Mouse (Mus musculus) left cerebral cortex, adult 2 months (tissue): Measurements from ENCODE around the gene Zranb3. TPM values are rescaled to one million over a fixed set of nuclear protein-coding genes. Genes with fewer than 3 reads are reported as not detected.
"Not testable (repeated sequence)": the region's sequence is repeated elsewhere in the genome, so short reads cannot be mapped to it uniquely, and the experiment has no call there.

Experiments
- DNase-seq, 2 experiments: peaks; one replicate each; pipeline ENCODE4 v3.0.0; 2021 to 2022; ENCODE audit warnings: low spot score in 2 of 2, mixed read lengths in 1 of 2; ENCODE audit errors: extremely low spot score in 1 of 2
- H3K27ac ChIP-seq: fragments of 200-600 bp; 2 replicates; pipeline ENCODE4 v1.8.1; 2022
- H3K4me3 ChIP-seq: fragments of 200-600 bp; 2 replicates; pipeline ENCODE4 v1.8.1; 2022
- CTCF ChIP-seq: fragments of 200-600 bp; IDR thresholded peaks from 2 replicates; pipeline ENCODE4 v1.8.1; 2022; ENCODE audit warnings: antibody characterized with exemption, mild to moderate bottlenecking, moderate library complexity
- intact Hi-C: fragments of 180-260 bp; cut with DNase I; formaldehyde crosslinking; loops from one replicate; pipeline ENCODE4 v1.15.1; 2025
- total RNA-seq, 2 experiments: library from RNA; stranded (reverse); gene quantifications; 2 replicates each; pipeline ENCODE4 v1.2.3; 2021

Zranb3 gene
- total RNA-seq, 2 experiments from 2014 or later = 6.8 to 7.8 TPM

DNA sequence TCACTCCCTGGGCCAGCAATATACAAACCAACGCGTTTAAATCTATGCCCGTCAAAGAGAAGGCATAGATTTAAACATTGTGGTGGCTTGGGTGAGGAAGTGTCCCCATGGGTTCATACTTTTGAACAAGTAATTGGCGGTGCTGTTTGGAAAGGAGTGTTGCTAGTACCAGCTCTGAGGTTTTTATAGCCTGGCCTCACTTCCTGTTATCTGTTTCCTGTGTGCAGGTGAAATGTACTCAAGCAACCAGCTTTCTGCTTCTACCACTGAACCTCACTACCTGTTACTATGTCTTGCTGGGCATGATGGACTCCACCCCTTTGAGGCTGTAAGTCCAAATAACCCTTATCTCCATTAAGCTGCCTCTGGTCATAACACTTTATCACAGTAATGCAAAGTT, 45.6 kb downstream of the Zranb3 start:
- Histone ChIP-seq H3K27ac (no peak overlapping the region), H3K4me3 (no peak overlapping the region)
- TF ChIP-seq CTCF = no peak
- intact Hi-C loops = no loop called here
- no peak for DNase-seq

DNA sequence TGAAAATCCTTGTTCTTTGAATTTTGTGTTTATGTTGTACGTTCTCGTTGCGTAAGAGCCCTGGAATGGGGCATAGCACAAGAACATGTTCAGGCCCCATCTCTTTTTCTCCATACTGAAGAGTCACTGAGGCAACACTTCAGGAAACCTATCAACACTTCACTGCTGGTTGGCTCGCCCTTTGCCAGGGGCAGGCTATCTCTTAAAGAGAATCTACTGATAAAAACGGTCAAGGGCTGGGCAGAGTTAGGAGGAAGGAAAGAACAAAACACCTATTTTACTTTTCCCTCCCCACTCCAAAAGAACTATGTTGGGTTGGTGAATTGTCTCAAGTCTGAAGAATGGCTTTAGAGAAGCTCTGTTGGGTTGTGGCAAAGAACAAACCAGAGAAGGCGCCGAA, 55.9 kb downstream of the Zranb3 start:
- Histone ChIP-seq H3K4me3 (no peak overlapping the region), H3K27ac (peak overlapping the region; percentile 16; the same call in 1 of the 2 replicates)
- intact Hi-C loops = no loop called here
- no peak for TF ChIP-seq CTCF
- no peak for DNase-seq

DNA sequence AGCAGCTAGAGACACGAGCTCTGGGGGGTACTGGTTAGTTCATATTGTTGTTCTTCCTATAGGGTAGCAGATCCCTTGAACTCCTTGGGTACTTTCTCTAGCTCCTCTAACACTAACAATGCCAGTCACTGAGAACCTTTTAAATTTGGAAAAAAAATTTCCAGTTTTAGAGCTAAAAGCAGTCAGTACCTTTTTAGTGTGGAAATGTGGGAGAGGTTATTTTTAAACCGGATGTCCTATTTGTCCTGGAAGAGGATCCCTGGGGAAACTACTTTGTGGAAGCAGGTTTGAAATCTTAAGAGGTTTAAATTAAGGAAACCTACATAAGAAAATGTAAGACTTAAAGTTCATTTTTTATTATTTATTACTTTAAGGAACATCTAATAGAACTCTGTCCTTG, 56.4 kb downstream of the Zranb3 start:
- TF ChIP-seq CTCF = no peak
- no peak for DNase-seq
- H3K27ac ChIP-seq = no peak overlapping the region
- no peak overlapping the region for H3K4me3 ChIP-seq
- intact Hi-C loops = no loop called here

DNA sequence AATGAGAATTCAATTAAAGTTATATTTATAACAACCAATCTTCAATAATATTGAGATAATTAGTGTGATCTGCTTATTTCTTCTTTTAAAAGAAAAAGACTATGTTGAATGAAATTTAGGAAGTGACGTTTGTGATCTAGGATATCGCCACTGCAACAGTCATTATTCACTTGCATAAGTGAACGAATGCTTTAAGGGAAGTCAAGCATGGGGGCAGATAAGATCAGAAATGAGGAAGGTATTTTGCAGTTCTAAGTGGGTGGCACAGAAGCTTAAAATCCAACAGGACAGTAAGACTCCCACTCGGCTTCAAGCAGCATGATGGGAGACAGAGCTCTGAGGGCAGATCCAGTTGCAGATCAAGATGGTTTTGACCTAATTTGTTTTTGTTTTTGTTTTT, 58.7 kb downstream of the Zranb3 start:
- DNase-seq = no peak
- TF ChIP-seq CTCF = no peak
- Histone ChIP-seq H3K4me3 (no peak overlapping the region), H3K27ac (no peak overlapping the region)
- intact Hi-C loops = no loop called here

- peak overlapping the region; percentile 38; the same call in 1 of the 2 replicates for H3K27ac ChIP-seq
- intact Hi-C loops = no loop called here
- H3K4me3 ChIP-seq = no peak overlapping the region
- TF ChIP-seq CTCF = no peak
- no peak for DNase-seq
These were observed 66.6 kb downstream of the Zranb3 start for GRCm38 (mm10) chr1:128036296-128036695.

DNA sequence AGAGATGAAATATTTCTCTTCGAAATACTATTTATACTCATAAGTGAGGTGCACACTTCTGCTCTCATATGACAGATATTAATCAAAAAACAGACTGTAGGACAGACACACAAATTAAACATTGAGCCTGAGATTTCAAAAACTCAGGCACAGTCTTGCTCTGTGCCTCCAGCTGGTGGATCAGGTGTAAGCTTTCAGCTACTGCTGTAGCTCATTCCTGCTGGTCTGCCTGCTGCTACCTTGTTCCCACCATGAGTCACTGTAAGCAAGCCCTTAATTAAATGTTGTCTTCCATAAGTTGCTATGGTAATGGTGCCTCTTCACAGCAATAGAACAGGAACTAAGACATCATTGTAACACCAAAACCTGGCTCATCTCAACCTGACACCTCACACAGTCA, 70.7 kb downstream of the Zranb3 start:
- Histone ChIP-seq H3K4me3 (no peak overlapping the region), H3K27ac (peak overlapping the region; percentile 90)
- no peak for TF ChIP-seq CTCF
- intact Hi-C loops = loop anchor here (1.0 to 2.0 kb wide), 3 partner anchors 45 to 109 kb away; no protein-coding TSS in a partner anchor
- no peak for DNase-seq

- TF ChIP-seq CTCF = no peak
- H3K4me3 ChIP-seq = no peak overlapping the region
- DNase-seq = no peak
- H3K27ac ChIP-seq = peak overlapping the region; percentile 90
- intact Hi-C loops = loop anchor here (2.0 kb wide), 1 partner anchor 95 kb away; no protein-coding TSS in a partner anchor
These were observed 71.3 kb downstream of the Zranb3 start for GRCm38 (mm10) chr1:128031524-128031923.

DNA sequence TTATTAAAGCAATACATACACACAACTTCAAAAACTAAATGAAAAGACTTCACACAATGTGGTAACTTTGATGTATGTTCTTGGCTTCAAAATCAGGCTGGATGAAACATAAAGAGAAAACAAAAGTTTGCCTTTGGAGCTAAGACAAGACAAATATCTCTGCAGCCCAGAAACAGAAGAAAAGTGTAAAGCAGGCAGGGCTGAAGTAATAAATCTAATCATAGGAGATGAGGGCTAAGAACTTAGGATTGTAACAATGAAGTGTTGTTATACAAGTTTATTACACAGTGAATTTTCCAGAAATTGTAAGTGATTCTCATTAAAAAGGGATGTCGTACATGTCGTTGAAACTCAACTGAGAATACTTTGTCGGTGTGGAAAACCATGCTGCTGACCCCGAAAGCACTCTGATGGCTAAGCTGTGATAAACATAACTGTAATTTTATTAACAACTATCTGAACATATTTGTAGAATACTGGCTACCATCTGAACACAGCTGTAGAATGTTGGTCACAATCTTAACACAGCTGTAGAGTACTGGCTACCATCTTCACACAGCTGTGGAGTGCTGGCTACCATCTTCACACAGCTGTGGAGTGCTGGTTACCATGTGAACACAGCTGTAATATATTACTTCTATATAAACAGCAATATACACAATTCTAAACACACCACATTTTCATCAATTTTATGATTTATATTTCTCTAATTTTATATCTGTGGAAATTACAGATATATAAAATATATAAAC, 78.3 kb downstream of the Zranb3 start:
- intact Hi-C loops = no loop called here

GRCm38 (mm10) chr1:128020001-128020770, 82.7 kb downstream of the Zranb3 start:
- DNase-seq = no peak
- TF ChIP-seq CTCF = no peak
- Histone ChIP-seq H3K27ac (peak overlapping the region; percentile 51), H3K4me3 (no peak overlapping the region)
- intact Hi-C loops = no loop called here

More for the DNA sequence above, 78.3 kb downstream of the Zranb3 start:
- DNase-seq = no peak
- no peak for TF ChIP-seq CTCF
- H3K27ac ChIP-seq = no peak overlapping the region
- H3K4me3 ChIP-seq = no peak overlapping the region

DNA sequence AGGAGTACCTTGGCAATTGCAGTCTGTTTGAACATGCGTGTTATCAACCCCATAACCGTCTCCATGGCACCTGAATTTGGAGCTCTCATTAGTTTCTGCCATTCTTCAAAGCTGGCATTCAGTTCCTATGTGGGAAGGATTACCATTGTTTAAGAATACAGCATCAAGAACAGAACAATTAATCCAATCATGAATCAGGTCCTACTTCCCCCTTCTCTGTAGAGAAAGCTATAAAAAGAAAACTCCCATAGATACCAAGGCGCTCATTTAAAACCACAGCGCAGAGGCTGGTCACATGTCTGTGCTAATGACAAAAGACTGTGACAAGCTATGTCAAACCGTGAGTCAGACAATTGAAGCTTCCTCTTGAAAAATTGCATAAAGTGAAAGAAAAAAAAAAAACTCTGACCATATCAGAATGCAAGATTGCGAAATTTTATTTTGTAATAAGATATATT, 86.8 kb downstream of the Zranb3 start:
- Histone ChIP-seq H3K4me3 (no peak overlapping the region), H3K27ac (no peak overlapping the region)
- TF ChIP-seq CTCF = no peak
- DNase-seq = no peak
- intact Hi-C loops = no loop called here

DNA sequence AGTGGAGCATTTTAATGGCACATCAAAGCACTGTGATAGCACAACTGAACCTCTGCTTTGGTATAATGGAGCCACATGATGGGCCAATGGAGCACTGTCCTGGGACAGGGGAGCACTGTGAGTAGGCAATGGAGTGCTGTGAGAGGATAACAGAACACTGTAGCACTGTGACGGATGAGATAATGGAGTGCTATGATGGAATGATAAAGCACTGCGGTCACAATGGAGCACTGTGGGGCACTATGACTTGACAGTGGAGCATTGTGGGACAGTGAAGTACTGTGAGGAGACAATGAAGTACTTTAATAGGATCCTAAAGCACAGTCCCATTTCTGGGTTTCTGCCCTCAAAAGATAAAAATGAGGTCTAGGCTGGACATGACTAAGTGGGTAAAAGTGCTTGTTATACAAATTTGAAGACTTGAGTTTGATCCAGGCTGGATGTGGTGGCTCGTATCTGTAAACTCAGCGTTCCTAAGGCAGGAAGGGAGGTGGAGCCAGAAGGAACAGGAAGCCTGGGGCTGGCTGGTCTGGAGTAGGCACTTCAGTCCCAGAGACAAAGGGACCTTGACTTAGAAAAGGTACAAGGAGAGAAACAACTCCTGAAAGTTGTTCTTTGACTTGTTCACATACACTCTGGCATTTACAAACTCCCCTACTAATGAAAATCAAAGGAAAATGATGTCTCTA, 89.0 kb downstream of the Zranb3 start:
- TF ChIP-seq CTCF = no peak
- intact Hi-C loops = no loop called here
- DNase-seq = no peak
- no peak overlapping the region for H3K27ac ChIP-seq
- H3K4me3 ChIP-seq = no peak overlapping the region

DNA sequence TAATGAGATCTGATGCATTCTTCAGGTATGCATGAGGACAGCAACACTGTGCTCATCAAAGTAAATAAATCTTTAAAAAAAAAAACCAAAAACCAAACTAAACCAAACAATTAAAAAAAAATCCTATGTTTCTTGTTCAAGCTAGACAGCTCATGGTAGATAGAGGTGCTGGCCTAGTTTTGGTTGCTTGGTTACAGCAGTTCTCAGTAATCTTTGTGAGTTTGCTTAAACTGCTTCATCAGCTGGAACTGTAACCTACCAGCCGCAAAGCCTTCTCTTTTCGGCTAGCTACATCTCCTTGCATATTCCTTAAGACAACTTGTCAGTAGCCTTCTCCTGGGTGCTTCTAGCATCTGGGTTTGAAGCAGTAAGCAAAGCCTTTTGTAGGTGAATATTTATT, 93.1 kb downstream of the Zranb3 start:
- Histone ChIP-seq H3K27ac (peak overlapping the region; percentile 75), H3K4me3 (no peak overlapping the region)
- intact Hi-C loops = no loop called here
- TF ChIP-seq CTCF = no peak
- no peak for DNase-seq

- H3K4me3 ChIP-seq, DNase-seq, intact Hi-C loops, H3K27ac ChIP-seq: not testable (repeated sequence)
These were observed 96.7 kb downstream of the Zranb3 start for GRCm38 (mm10) chr1:128006042-128006600.
